In the genomic region with DNA sequence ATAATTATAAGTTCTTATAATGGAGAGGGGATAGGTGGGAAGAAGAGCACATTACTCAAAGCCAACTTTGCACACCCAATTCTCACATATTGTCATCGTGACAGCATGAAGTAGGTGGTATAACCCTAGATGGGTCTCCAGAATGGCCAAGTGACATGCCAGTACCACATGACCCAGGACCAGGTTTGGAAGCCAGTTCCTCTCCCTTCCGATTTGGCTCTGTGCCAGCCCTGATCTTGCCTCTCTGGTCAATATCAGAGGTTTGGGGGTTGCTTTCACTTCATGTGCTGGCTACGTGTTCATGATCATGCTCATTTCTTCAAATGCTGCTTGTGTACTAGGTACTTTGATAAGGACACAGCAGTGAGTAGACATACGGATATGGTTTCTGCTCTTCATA, we compare ENCODE assay signal across 15 mouse cellular contexts.
"Had no signal": no experiment of that assay in that cellular context is flagged by ENCODE, and none has a peak within 500 bp of the region (broad histone marks: within the 10 kb centered on the region; RNA-seq: fewer than 3 reads in every experiment).

No protein-coding gene starts in this region.

- H3K36me3 ChIP-seq: neural tube, embryonic 15.5 days; stomach, embryonic 15.5 days had no signal

- H3K27me3 ChIP-seq: neural tube, embryonic 15.5 days; stomach, embryonic 15.5 days had no signal

- DNase-seq: retina, postnatal 1 day; right cerebral cortex, adult 18-20 months; right cerebral cortex, postnatal 14 days; right cerebral cortex, postnatal 25 days; right cerebral cortex, postnatal 4 days; spleen, adult 18-20 months; thymus, adult 18-20 months; thymus, adult 2 months; thymus, postnatal 14 days; thymus, postnatal 25 days; thymus, postnatal 36 days; thymus, postnatal 4 days had no signal

- H3K4me3 ChIP-seq: neural tube, embryonic 15.5 days; stomach, embryonic 15.5 days had no signal

- H3K4me1 ChIP-seq: neural tube, embryonic 15.5 days; stomach, embryonic 15.5 days had no signal

- H3K9ac ChIP-seq: neural tube, embryonic 15.5 days; stomach, embryonic 15.5 days had no signal

- H3K9me3 ChIP-seq: neural tube, embryonic 15.5 days; stomach, embryonic 15.5 days had no signal

- H3K27ac ChIP-seq: neural tube, embryonic 15.5 days; stomach, embryonic 15.5 days; stomach, postnatal 0 days had no signal

- H3K4me2 ChIP-seq: neural tube, embryonic 15.5 days; stomach, embryonic 15.5 days had no signal
